Mouse (Mus musculus) liver, embryonic 14.5 days (tissue): ENCODE measurements around the gene Oas1h.

Experiments used
- CTCF ChIP-seq: IDR thresholded peaks from 2 replicates; pipeline ENCODE4 v1.5.1; 2016; ENCODE audit warnings: antibody characterized with exemption, low read depth, control low read depth
- EP300 ChIP-seq: IDR thresholded peaks from 2 replicates; pipeline ENCODE4 v1.6.1; 2016; ENCODE audit warnings: antibody characterized with exemption, low read depth

DNA sequence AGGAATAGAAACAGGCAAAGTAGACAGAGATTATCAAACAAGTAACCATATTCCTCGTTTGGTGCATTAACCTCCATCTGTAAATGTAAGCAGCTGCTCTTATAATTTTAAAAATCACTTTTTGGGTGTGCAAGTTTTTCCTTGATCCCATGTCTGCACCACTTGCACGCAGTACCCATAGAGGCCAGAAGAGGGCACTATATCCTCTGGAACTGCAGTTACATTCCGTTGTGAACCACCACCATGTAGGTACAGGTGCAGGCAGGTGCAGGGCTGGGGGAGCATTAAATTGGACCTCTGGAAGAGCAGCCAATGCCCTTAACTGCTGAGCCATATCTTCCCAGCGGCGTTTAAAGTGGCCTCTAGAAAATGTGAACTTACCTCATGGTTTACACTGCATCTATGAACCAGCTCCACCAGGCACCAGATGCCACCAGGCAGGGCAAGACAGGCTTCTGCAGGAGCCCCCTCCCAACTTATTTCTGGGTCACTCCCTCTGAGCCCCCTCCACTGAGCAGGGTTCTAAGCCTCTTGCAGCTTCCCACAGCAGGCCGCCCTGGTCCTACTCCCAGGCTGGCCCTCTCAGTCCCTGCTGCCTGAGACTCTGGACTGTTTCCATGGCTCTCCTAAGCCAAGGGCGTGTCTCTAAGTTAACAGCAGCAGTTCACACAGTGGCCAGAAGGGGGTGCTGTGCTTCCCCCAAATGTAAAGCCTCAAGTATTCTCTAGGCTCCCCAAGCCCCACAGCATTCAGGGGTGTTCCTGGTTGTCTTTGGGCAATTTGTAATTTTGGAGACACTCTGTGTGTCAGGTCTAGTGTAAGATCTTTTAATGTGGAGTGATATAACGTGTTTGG is 24.3 kb upstream of the Oas1h start:
- TF ChIP-seq CTCF (peak; percentile 81), EP300 (no peak)
